Mouse (Mus musculus): Measurements from ENCODE around the gene Nat8f2. TPM values are rescaled to one million over a fixed set of nuclear protein-coding genes. Genes with fewer than 3 reads are reported as not detected.
"Not testable (repeated sequence)": the region's sequence is repeated elsewhere in the genome, so short reads cannot be mapped to it uniquely, and the experiment has no call there.

Nat8f2 gene
- polyA plus RNA-seq, 1 experiment from 2014 or later, result not detected

DNA sequence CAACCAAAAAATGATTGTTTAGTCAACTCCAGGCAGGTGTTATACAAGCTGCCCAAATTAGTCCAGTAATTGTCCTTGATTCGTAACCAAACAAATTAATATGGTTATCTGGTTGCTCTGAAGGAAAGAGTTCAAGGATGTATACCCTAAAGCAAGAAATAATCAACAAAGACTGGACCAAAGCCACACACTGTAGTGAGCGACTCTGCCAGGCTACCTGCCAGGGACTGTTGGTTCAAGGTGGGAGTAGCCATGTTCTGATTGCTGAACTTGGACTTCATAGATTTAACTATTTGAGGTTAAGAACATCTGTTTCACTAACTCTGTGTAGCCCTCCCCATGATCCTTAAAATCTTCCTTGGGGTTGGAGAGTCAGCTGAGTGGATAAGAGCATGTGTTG lies 5.8 kb downstream of the Nat8f2 start:
- H3K4me3 ChIP-seq (replicated peaks), result no peak overlapping the region
- H3K27ac ChIP-seq, result no peak overlapping the region
- no peak overlapping the region for H3K4me2 ChIP-seq
- H3K9ac ChIP-seq, result no peak overlapping the region
- H3K4me1 ChIP-seq (replicated peaks), result no peaks in the 10 kb centered on the region
- DNase-seq, result no peak
- H3K27me3 ChIP-seq, result no peaks in the 10 kb centered on the region; the same call in 1 of the 2 replicates
- 54% methylated on average over 2 of the region's 2 CpGs for WGBS (ENCODE audit: insufficient replicate concordance)
- H3K36me3 ChIP-seq, result no peaks in the 10 kb centered on the region
- no peaks in the 10 kb centered on the region for H3K9me3 ChIP-seq (replicated peaks)
- no peak for ATAC-seq (ENCODE audit: low read depth)

DNA sequence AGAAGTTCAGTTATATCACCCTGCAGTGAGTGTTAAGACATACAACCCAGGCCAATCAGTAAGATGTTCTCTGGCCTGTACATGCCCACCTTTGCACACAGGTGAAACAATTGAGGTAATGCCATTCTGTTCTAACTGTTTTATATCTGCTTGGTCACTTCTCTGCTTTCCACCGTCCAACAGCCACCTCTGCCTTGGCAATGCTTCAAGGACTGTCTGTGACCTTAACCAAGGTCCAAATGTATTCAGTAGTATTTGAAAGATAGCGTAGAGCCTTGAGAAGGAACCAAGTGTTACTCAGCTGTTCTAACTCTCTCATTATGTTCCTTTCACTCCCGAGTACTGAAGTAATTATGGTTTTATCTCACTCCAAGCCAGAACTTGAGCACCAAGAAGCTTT lies 6.4 kb downstream of the Nat8f2 start:
- Histone ChIP-seq H3K27me3 (no peaks in the 10 kb centered on the region; the same call in 1 of the 2 replicates), H3K9ac (no peak overlapping the region), H3K4me3 (replicated peaks) (no peak overlapping the region), H3K4me1 (replicated peaks) (no peaks in the 10 kb centered on the region), H3K27ac (no peak overlapping the region), H3K36me3 (no peaks in the 10 kb centered on the region), H3K9me3 (replicated peaks) (no peaks in the 10 kb centered on the region), H3K4me2 (no peak overlapping the region)
- WGBS (ENCODE audit: insufficient replicate concordance), result 49% methylated on average over 3 of the region's 3 CpGs
- ATAC-seq (ENCODE audit: low read depth) (no peak), DNase-seq (no peak)

DNA sequence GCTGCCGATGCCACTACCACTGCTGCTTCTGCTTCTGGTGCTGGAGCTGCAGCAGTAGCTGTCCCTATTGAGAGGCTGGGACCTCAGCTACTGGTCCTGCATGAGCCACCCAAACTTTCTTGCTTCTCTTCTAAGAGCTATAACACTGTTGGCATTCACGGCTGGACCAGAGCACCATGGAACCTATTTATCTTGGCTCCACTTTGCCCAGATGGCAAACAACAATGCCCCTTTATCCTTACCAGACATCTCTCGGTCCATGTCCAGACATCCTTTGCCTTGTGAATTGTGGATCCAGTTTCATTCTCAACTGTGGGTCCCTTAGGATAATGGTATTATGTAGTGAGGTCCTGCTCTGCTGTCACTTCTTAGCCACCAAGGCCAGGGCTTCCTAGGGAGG lies 7.7 kb downstream of the Nat8f2 start:
- 67% methylated on average over 3 of the region's 3 CpGs for WGBS (ENCODE audit: insufficient replicate concordance)
- H3K27ac ChIP-seq, result no peak overlapping the region
- no peaks in the 10 kb centered on the region for H3K4me1 ChIP-seq (replicated peaks)
- H3K36me3 ChIP-seq, result no peaks in the 10 kb centered on the region
- H3K4me3 ChIP-seq (replicated peaks), result no peak overlapping the region
- H3K9me3 ChIP-seq (replicated peaks), result no peaks in the 10 kb centered on the region
- no peak for ATAC-seq (ENCODE audit: low read depth)
- H3K9ac ChIP-seq, result no peak overlapping the region
- H3K4me2 ChIP-seq, result no peak overlapping the region
- no peaks in the 10 kb centered on the region; the same call in 1 of the 2 replicates for H3K27me3 ChIP-seq
- DNase-seq, result no peak

DNA sequence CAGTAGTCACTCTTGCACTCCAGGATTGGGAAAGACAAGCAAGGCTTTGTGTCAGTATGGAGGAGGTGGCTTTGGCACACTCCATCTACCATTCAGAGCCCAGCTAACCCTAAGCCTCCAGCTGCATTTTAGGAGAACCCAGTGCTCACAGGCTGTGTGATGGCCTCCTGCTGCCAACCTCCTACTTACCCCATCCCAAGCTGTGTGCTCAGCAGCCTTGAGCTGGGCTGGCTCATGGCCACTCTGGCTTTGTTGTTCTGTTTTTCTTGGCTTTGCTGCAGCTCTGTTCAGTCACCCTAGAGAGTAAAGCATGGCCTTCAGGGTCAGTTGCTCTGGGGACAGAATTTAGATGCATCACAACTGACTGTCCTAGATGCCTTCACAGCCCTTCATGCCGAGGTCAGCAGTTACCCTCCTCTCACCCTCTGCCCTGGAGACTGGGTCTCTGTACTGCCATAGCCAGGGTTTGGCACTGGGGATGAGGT lies 12.7 kb downstream of the Nat8f2 start:
- Histone ChIP-seq H3K4me3 (replicated peaks) (no peak overlapping the region), H3K9me3 (replicated peaks) (no peaks in the 10 kb centered on the region), H3K27ac (no peak overlapping the region), H3K4me2 (no peak overlapping the region), H3K36me3 (no peaks in the 10 kb centered on the region), H3K4me1 (replicated peaks) (no peaks in the 10 kb centered on the region; the same call in 1 of the 2 replicates), H3K27me3 (no peaks in the 10 kb centered on the region; the same call in 1 of the 2 replicates), H3K9ac (no peak overlapping the region)
- ATAC-seq (ENCODE audit: low read depth), result no peak
- DNase-seq, result no peak
- WGBS (ENCODE audit: insufficient replicate concordance), result 38% methylated on average over 1 of the region's 1 CpGs

DNA sequence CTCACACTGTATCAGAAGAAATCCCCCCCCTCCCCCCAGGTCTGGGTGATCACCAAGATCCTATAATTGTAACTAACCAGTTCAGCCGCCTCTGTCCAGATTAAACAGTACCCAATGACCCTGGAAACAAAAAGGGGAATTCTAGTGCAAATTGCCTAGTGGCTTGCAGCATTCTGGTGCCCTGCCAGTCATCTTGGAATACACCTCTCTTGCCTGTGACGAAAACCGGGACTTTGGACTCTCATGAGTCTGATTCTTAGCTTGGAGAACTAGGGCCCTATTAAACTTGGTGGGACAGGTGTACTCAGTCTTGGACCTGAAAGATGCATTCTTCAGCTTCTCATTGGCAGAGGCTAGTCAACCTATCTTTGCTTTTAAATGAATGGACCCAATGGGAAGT lies 15.5 kb downstream of the Nat8f2 start:
- WGBS (ENCODE audit: insufficient replicate concordance), result 66% methylated on average over 3 of the region's 3 CpGs
- H3K4me1 ChIP-seq (replicated peaks), result no peaks in the 10 kb centered on the region; the same call in 1 of the 2 replicates
- no peak overlapping the region for H3K9ac ChIP-seq
- no peak for ATAC-seq (ENCODE audit: low read depth)
- no peaks in the 10 kb centered on the region for H3K9me3 ChIP-seq (replicated peaks)
- no peak overlapping the region for H3K4me2 ChIP-seq
- DNase-seq, result no peak
- H3K4me3 ChIP-seq (replicated peaks), result no peak overlapping the region
- H3K27ac ChIP-seq, result no peak overlapping the region
- no peaks in the 10 kb centered on the region for H3K36me3 ChIP-seq
- H3K27me3 ChIP-seq, result no peaks in the 10 kb centered on the region

GRCm38 (mm10) chr6:85851062-85851773 lies 17.7 kb downstream of the Nat8f2 start:
- ATAC-seq (ENCODE audit: low read depth), result no peak
- no peak for DNase-seq
- no peak overlapping the region for H3K27ac ChIP-seq
- no peak overlapping the region for H3K4me2 ChIP-seq
- H3K9me3 ChIP-seq (replicated peaks), result no peaks in the 10 kb centered on the region
- WGBS (ENCODE audit: insufficient replicate concordance), result 57% methylated on average over 7 of the region's 7 CpGs
- H3K4me3 ChIP-seq (replicated peaks), result no peak overlapping the region
- no peaks in the 10 kb centered on the region for H3K27me3 ChIP-seq
- H3K9ac ChIP-seq, result no peak overlapping the region
- no peaks in the 10 kb centered on the region; the same call in 1 of the 2 replicates for H3K4me1 ChIP-seq (replicated peaks)
- no peaks in the 10 kb centered on the region for H3K36me3 ChIP-seq

GRCm38 (mm10) chr6:85849240-85849639 lies 19.7 kb downstream of the Nat8f2 start:
- no peak for ATAC-seq (ENCODE audit: low read depth)
- H3K9me3 ChIP-seq (replicated peaks), result no peaks in the 10 kb centered on the region
- no peak overlapping the region for H3K4me3 ChIP-seq (replicated peaks)
- no peak overlapping the region for H3K27ac ChIP-seq
- no peaks in the 10 kb centered on the region; the same call in 1 of the 2 replicates for H3K4me1 ChIP-seq (replicated peaks)
- H3K9ac ChIP-seq, result no peak overlapping the region
- WGBS (ENCODE audit: insufficient replicate concordance), result 28% methylated on average over 2 of the region's 2 CpGs
- no peaks in the 10 kb centered on the region for H3K36me3 ChIP-seq
- no peak for DNase-seq
- no peaks in the 10 kb centered on the region for H3K27me3 ChIP-seq
- no peak overlapping the region for H3K4me2 ChIP-seq

GRCm38 (mm10) chr6:85848140-85848539 lies 20.8 kb downstream of the Nat8f2 start:
- no peak overlapping the region for H3K4me3 ChIP-seq (replicated peaks)
- no peaks in the 10 kb centered on the region for H3K36me3 ChIP-seq
- H3K27me3 ChIP-seq, result no peaks in the 10 kb centered on the region
- WGBS (ENCODE audit: insufficient replicate concordance), result 60% methylated on average over 4 of the region's 4 CpGs
- H3K4me1 ChIP-seq (replicated peaks), result no peaks in the 10 kb centered on the region; the same call in 1 of the 2 replicates
- no peak overlapping the region for H3K27ac ChIP-seq
- ATAC-seq (ENCODE audit: low read depth) (no peak), DNase-seq (no peak)
- H3K4me2 ChIP-seq, result no peak overlapping the region
- no peak overlapping the region for H3K9ac ChIP-seq
- no peaks in the 10 kb centered on the region for H3K9me3 ChIP-seq (replicated peaks)

DNA sequence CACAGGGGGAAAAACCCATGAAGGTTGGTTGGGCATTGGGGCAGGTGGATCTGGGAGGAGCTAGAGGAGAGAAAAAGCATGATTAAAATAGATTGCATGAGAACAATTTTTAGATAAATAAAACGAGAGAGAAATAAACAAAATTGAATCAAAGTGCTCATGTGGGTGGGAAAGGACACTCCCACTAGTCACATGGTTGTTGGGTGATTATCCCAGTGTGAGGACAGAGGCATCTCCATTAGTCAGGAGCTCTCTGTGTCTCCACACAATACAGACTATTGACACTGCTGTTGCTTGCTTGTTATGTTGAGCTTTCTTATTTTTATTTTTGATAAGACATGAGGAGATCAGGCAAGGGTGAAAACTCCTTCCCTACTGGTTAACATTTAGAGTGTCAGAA lies 22.0 kb downstream of the Nat8f2 start:
- no peak overlapping the region for H3K4me3 ChIP-seq (replicated peaks)
- DNase-seq (no peak), ATAC-seq (ENCODE audit: low read depth) (no peak)
- no peaks in the 10 kb centered on the region for H3K9me3 ChIP-seq (replicated peaks)
- no peak overlapping the region for H3K9ac ChIP-seq
- no peak overlapping the region for H3K4me2 ChIP-seq
- H3K4me1 ChIP-seq (replicated peaks), result no peaks in the 10 kb centered on the region; the same call in 1 of the 2 replicates
- H3K27me3 ChIP-seq, result no peaks in the 10 kb centered on the region
- H3K36me3 ChIP-seq, result no peaks in the 10 kb centered on the region
- no peak overlapping the region for H3K27ac ChIP-seq
- WGBS (ENCODE audit: insufficient replicate concordance), result 27% methylated on average over 1 of the region's 1 CpGs

DNA sequence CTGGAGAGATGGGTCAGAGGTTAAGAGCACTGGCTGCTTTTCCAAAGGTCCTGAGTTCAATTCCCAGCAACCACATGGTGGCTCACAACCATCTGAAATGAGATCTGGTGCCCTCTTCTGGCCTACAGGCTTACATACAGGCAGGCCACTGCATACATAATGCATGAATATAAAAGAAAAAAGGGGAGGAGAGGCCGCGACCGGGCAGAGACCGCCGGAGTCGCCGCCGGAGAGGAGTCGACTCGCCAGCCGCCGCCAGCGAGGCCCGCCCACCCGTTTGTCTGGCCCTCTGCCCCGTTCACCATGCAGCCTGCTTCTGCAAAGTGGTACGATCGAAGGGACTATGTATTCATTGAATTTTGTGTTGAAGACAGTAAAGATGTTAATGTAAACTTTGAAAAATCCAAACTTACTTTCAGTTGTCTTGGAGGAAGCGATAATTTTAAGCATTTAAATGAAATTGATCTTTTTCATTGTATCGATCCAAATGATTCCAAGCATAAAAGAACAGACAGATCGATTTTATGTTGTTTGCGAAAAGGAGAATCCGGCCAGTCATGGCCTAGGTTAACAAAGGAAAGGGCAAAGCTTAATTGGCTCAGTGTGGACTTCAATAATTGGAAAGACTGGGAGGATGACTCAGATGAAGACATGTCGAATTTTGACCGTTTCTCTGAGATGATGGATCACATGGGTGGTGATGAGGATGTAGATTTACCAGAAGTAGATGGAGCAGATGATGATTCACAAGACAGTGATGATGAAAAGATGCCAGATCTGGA lies 25.1 kb downstream of the Nat8f2 start:
- 69% methylated on average over 25 of the region's 25 CpGs for WGBS (ENCODE audit: insufficient replicate concordance)
- DNase-seq; H3K9ac ChIP-seq; H3K4me3 ChIP-seq (replicated peaks); H3K27me3 ChIP-seq; ATAC-seq (ENCODE audit: low read depth); H3K36me3 ChIP-seq; H3K27ac ChIP-seq; H3K9me3 ChIP-seq (replicated peaks); H3K4me1 ChIP-seq (replicated peaks); H3K4me2 ChIP-seq: not testable (repeated sequence)

DNA sequence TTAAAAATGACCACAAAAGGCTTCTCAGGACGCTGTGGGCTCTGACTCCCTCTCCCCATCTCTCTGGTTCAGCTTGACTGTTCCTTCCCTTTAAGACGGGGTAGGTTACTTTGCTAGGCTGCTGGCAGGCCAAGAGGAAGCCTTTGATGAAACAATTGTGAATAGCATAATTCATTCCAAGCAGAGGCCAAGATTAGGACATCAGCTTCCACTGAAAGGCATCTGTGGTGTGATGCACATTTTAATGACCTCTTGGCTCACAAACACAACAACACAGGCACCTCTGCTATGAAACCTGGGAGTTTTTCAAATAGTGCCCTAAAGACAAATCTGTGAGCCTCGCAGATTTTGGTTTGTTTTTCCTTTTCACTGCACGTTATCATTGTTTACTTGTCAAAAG lies 29.0 kb downstream of the Nat8f2 start:
- no peaks in the 10 kb centered on the region for H3K27me3 ChIP-seq
- 44% methylated on average over 4 of the region's 4 CpGs for WGBS (ENCODE audit: insufficient replicate concordance)
- H3K9me3 ChIP-seq (replicated peaks), result no peaks in the 10 kb centered on the region
- no peak overlapping the region for H3K4me2 ChIP-seq
- no peak overlapping the region for H3K4me3 ChIP-seq (replicated peaks)
- DNase-seq (no peak), ATAC-seq (ENCODE audit: low read depth) (no peak)
- H3K9ac ChIP-seq, result no peak overlapping the region
- H3K4me1 ChIP-seq (replicated peaks), result no peaks in the 10 kb centered on the region
- no peak overlapping the region for H3K27ac ChIP-seq
- no peaks in the 10 kb centered on the region for H3K36me3 ChIP-seq
